Mouse (Mus musculus): ENCODE measurements around the gene Proser3.

GRCm38 (mm10) chr7:30563117-30563905, 11.2 kb upstream of the Proser3 start, which contains the start of the genes U2af1l4, Gm49396 and Psenen:
- TF ChIP-seq CTCF (IDR thresholded peaks at IDR 0.05; ENCODE audit: insufficient read depth, low read depth, low read length) (no peak), POLR2A (IDR thresholded peaks at IDR 0.05; ENCODE audit: insufficient read depth, low read depth, low read length) (no peak; the same call in 1 of the 2 replicates)

Measured in olfactory bulb, adult 2 months (tissue).